Mouse (Mus musculus): Measurements from ENCODE around the gene BC048671. TPM values are rescaled to one million over a fixed set of nuclear protein-coding genes. Genes with fewer than 3 reads are reported as not detected.

The BC048671 gene
- total and polyA plus RNA-seq, 3 experiments: not detected

DNA sequence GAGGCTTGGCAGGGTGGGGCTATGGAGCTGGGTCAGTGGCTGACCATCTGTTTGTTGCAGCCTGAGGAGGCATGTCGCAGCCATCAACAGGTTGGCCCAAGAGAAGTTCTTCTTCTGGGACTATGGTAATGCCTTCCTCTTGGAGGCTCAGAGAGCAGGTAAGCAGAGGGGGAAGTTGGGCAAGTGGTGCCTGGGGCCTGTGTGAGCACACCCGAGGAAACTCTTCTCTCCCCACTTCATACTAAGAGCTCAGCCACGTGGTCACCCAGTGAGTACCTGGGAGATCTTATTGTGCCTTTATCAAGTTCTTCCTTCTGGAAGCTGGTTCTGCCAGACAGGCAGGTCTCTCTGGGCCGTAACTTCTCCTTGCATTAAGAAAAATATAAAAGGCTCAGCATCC, 46.2 kb downstream of the BC048671 start:
- Histone ChIP-seq H3K4me1 (ENCODE audit: control insufficient read depth in 1 of 2, insufficient read depth in 2 of 2) (no peaks in the 10 kb centered on the region), H3K36me3 (replicated peaks in 1 of 2; ENCODE audit: control insufficient read depth in 1 of 2, insufficient read depth in 1 of 2, low read length in 1 of 2) (no peaks in the 10 kb centered on the region), H3K4me3 (replicated peaks in 1 of 3; ENCODE audit: low read depth in 2 of 3, low read length in 2 of 3, poor library complexity in 1 of 3) (no peak overlapping the region), H3K9me3 (replicated peaks; ENCODE audit: low read length) (no peaks in the 10 kb centered on the region), H3K27me3 (replicated peaks) (peaks cover 63% of the 10 kb centered on the region), H3K9ac (ENCODE audit: insufficient read depth, low read depth) (no peak overlapping the region), H3K27ac (ENCODE audit: insufficient read depth, low read depth) (no peak overlapping the region), H3K79me2 (replicated peaks; ENCODE audit: control insufficient read depth, extremely low read depth, insufficient read depth, poor library complexity, severe bottlenecking) (no peaks in the 10 kb centered on the region), H3K4me2 (ENCODE audit: insufficient read depth, low read depth, poor library complexity, severe bottlenecking) (no peak overlapping the region)
- dilution Hi-C loops (cut with MboI; ENCODE audit: extremely low pct_ligation_motif_present, extremely low pct_unique_long_range_greater_than_20kb, low sequenced_read_pairs): no loop called here
- no peak for TF ChIP-seq MAX (IDR thresholded peaks at IDR 0.05; ENCODE audit: low read length)
- TF ChIP-seq TCF12 (IDR thresholded peaks at IDR 0.05; ENCODE audit: low read depth, low read length): no peak
- TF ChIP-seq MXI1 (IDR thresholded peaks at IDR 0.05; ENCODE audit: low read depth, low read length): no peak
- TF ChIP-seq PAX5 (IDR thresholded peaks at IDR 0.05; ENCODE audit: low read length): no peak
- no peak for TF ChIP-seq EP300 (IDR thresholded peaks at IDR 0.05; ENCODE audit: low read length)
- TF ChIP-seq MEF2A (IDR thresholded peaks at IDR 0.05; ENCODE audit: borderline replicate concordance, low read depth, low read length): no peak
- TF ChIP-seq RAD21 (IDR thresholded peaks at IDR 0.05; ENCODE audit: low read depth, low read length): no peak
- in situ Hi-C loops (cut with MboI; ENCODE audit: low pct_ligation_motif_present, low pct_unique_long_range_greater_than_20kb, low sequenced_read_pairs): no loop called here
- DNase-seq (ENCODE audit: extremely low read depth): no peak

DNA sequence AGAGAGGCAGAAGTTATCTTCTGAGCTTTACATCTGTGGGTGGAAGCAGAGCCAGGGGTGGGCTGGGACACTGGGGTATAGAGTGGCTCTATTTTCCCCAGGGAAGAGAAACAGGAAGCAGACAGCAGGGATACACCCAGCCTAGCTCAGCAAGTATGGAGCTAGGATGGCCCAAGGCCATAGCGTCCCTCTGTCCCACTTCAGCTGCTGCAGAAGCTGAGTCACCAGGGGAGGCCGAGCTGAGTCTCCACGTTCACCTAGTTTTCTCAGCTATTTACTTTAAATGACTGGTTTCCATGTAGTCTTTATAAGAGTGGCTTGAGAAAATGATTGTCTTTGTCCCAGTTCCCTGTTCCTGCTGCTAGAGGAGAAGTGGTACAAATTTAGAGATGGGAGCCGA, 47.5 kb downstream of the BC048671 start:
- no peak for TF ChIP-seq BHLHE40 (IDR thresholded peaks at IDR 0.05; ENCODE audit: low read depth, low read length)
- no peak for TF ChIP-seq TBP (conservative IDR thresholded peaks at IDR 0.05; ENCODE audit: low read depth, low read length)
- no peak for TF ChIP-seq E2F4 (IDR thresholded peaks at IDR 0.05; ENCODE audit: insufficient replicate concordance, low read depth, low read length)
- TF ChIP-seq SMC3 (IDR thresholded peaks at IDR 0.05; ENCODE audit: low read depth, low read length): no peak
- TF ChIP-seq CHD1 (IDR thresholded peaks at IDR 0.05; ENCODE audit: low read depth, low read length): no peak
- no peak for TF ChIP-seq MYC (IDR thresholded peaks at IDR 0.05; ENCODE audit: low read depth, low read length)
- TF ChIP-seq ZMIZ1 (IDR thresholded peaks at IDR 0.05; ENCODE audit: low read depth, low read length): no peak
- TF ChIP-seq ZC3H11A (IDR thresholded peaks at IDR 0.05; ENCODE audit: low read depth, low read length): no peak
- no peak for TF ChIP-seq POLR2A (IDR thresholded peaks at IDR 0.05; ENCODE audit: low read depth, low read length)
- TF ChIP-seq MAFK (IDR thresholded peaks at IDR 0.05; ENCODE audit: insufficient replicate concordance, low read length): no peak
- no peak for TF ChIP-seq CHD2 (IDR thresholded peaks at IDR 0.05; ENCODE audit: low read length)
- TF ChIP-seq USF2 (conservative IDR thresholded peaks at IDR 0.05; ENCODE audit: low read depth, low read length): no peak
- no peak overlapping the region for H3K4me2 ChIP-seq (ENCODE audit: insufficient read depth, low read depth, poor library complexity, severe bottlenecking)
- no peak overlapping the region for H3K9ac ChIP-seq (ENCODE audit: insufficient read depth, low read depth)
- no peaks in the 10 kb centered on the region for H3K79me2 ChIP-seq (replicated peaks; ENCODE audit: control insufficient read depth, extremely low read depth, insufficient read depth, poor library complexity, severe bottlenecking)
- no peak for DNase-seq (ENCODE audit: extremely low read depth)
- peaks cover 60% of the 10 kb centered on the region for H3K27me3 ChIP-seq (replicated peaks)
- in situ Hi-C loops (cut with MboI; ENCODE audit: low pct_ligation_motif_present, low pct_unique_long_range_greater_than_20kb, low sequenced_read_pairs): no loop called here
- dilution Hi-C loops (cut with MboI; ENCODE audit: extremely low pct_ligation_motif_present, extremely low pct_unique_long_range_greater_than_20kb, low sequenced_read_pairs): no loop called here
- H3K4me1 ChIP-seq (ENCODE audit: control insufficient read depth in 1 of 2, insufficient read depth in 2 of 2): no peaks in the 10 kb centered on the region
- H3K9me3 ChIP-seq (replicated peaks; ENCODE audit: low read length): no peaks in the 10 kb centered on the region
- H3K4me3 ChIP-seq (replicated peaks in 1 of 3; ENCODE audit: low read depth in 2 of 3, low read length in 2 of 3, poor library complexity in 1 of 3): no peak overlapping the region
- no peak overlapping the region for H3K27ac ChIP-seq (ENCODE audit: insufficient read depth, low read depth)
- H3K36me3 ChIP-seq (replicated peaks in 1 of 2; ENCODE audit: control insufficient read depth in 1 of 2, insufficient read depth in 1 of 2, low read length in 1 of 2): no peaks in the 10 kb centered on the region

All from CH12.LX (cell line).